Mouse (Mus musculus): ENCODE data around the gene Ccdc150.
A peak's percentile ranks its signal among the peaks of the same experiment; 100 is the strongest.

Ccdc150 gene

GRCm38 (mm10) chr1:54250158-54250866, at the start of gene Ccdc150:
Ccdc150 (plus strand) TSS chr1:54250683.
- DNase-seq (ENCODE audit: low read depth, low spot score), result peak; percentile 98

GRCm38 (mm10) chr1:54220273-54220672, 30.2 kb upstream of the Ccdc150 start:
- DNase-seq (ENCODE audit: low read depth, low spot score), result no peak

GRCm38 (mm10) chr1:54242722-54243121, 7.8 kb upstream of the Ccdc150 start:
- DNase-seq (ENCODE audit: low read depth, low spot score), result no peak

- peak; percentile 32 for DNase-seq (ENCODE audit: low read depth, low spot score)
These were observed 25.1 kb downstream of the Ccdc150 start for GRCm38 (mm10) chr1:54275552-54275951.

GRCm38 (mm10) chr1:54279628-54280027, 29.1 kb downstream of the Ccdc150 start:
- DNase-seq (ENCODE audit: low read depth, low spot score), result no peak

- DNase-seq (ENCODE audit: low read depth, low spot score), result no peak
These were observed 30.2 kb downstream of the Ccdc150 start for GRCm38 (mm10) chr1:54280651-54281050.

GRCm38 (mm10) chr1:54306404-54306803, 55.9 kb downstream of the Ccdc150 start:
- no peak for DNase-seq (ENCODE audit: low read depth, low spot score)

GRCm38 (mm10) chr1:54326647-54327046, 76.2 kb downstream of the Ccdc150 start:
- DNase-seq (ENCODE audit: low read depth, low spot score), result no peak

GRCm38 (mm10) chr1:54327876-54328545, 77.5 kb downstream of the Ccdc150 start:
- DNase-seq (ENCODE audit: low read depth, low spot score), result peak; percentile 47

DNA sequence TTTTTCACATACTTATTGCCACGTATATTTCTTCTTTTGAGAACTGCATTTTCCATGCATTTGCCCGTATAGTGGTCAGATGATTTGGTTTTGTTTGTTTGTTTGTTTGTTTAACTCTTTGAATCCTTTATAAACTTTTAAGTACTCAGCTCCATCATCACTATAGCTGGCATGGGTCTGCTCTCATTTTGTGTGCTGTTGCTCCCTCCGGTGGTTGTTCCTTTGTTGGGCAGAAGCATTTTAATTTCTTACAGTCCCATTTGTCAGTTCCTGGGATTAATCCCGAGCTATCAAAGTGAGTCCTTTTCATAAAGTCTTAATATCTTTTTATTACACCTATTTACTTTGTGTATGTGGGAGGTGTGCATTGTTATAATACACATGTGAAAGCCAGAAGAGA, 82.5 kb downstream of the Ccdc150 start:
- DNase-seq (ENCODE audit: low read depth, low spot score), result peak; percentile 11

- DNase-seq (ENCODE audit: low read depth, low spot score), result no peak
These were observed 104.3 kb downstream of the Ccdc150 start for GRCm38 (mm10) chr1:54354786-54355185.

DNA sequence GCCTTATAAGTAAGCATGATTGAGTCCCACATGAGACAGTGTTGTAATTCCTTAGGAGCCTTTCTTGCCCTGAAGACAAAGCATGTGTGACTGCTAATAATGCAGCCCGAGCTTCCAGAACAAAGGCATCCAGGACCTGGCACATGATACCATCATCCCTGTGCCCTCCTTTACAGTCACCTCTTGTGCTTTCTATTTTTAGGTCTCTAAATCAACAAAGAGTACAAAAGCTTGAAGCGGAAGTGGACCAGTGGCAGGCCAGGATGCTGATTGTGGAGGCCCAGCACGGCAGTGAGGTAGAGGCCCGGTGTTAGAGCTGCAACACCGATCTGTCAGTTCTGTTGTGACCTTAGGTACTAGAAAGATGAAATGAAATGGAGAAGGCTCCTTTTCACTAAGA, 105.0 kb downstream of the Ccdc150 start:
- no peak for DNase-seq (ENCODE audit: low read depth, low spot score)

- DNase-seq (ENCODE audit: low read depth, low spot score), result no peak
These were observed 106.1 kb downstream of the Ccdc150 start for GRCm38 (mm10) chr1:54356566-54356965.

- no peak for DNase-seq (ENCODE audit: low read depth, low spot score)
These were observed 127.1 kb downstream of the Ccdc150 start for GRCm38 (mm10) chr1:54377506-54378051.

- DNase-seq (ENCODE audit: low read depth, low spot score), result peak; percentile 83
These were observed 130.8 kb downstream of the Ccdc150 start for GRCm38 (mm10) chr1:54380978-54381914.

GRCm38 (mm10) chr1:54384221-54384620, 133.7 kb downstream of the Ccdc150 start:
- peak; percentile 92 for DNase-seq (ENCODE audit: low read depth, low spot score)

DNA sequence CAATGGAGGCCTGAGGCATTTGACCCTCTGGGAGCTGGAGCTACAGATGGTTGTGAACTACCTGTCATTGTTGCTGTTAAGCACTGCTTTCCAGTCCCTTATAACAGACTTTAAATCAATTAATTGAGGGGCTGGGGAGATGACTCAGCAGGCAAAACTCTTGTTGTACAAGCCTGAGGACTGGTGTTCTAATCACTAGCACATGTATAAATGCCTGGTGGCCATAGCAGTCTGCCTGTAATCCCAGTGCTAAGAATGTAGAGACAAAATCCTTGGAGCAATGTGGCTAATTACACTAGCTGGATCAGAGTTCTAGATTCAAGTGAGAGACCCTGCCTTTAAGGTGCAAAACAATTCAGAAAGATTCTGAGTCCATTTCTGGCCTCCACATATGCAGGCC, 152.3 kb downstream of the Ccdc150 start:
- no peak for DNase-seq (ENCODE audit: low read depth, low spot score)
